Mouse (Mus musculus) lung, embryonic 16.5 days (tissue): ENCODE measurements at regions not wholly inside any gene's neighbourhood (a gene's known extent, or its start where the extent isn't known, plus 50 kb on each side); places are given as distances from the start of the nearest gene placed in this dataset.

Experiments used
- ATAC-seq: fragments of 200-750 bp; cut with Nextera tagmentation; 2 replicates; pipeline ENCODE4 v1.8.0; 2017; ENCODE audit warnings: low read depth, mild to moderate bottlenecking, moderate library complexity
- H3K27ac ChIP-seq: fragments of 300-500 bp; sonication (generic); 2 replicates; pipeline ENCODE4 v1.5.1; 2014; ENCODE audit warnings: mild to moderate bottlenecking, control low read depth, low read length
- H3K27me3 ChIP-seq: fragments of 300-500 bp; sonication (generic); 2 replicates; pipeline ENCODE4 v1.6.1; 2014; ENCODE audit warnings: low read depth, low read length, mixed read lengths; ENCODE audit not compliant: control insufficient read depth, insufficient read depth
- H3K36me3 ChIP-seq: fragments of 300-500 bp; sonication (generic); 2 replicates; pipeline ENCODE4 v1.6.1; 2014; ENCODE audit warnings: low read length; ENCODE audit not compliant: control insufficient read depth, insufficient read depth
- H3K4me1 ChIP-seq: fragments of 300-500 bp; sonication (generic); replicated peaks from 2 replicates; pipeline ENCODE4 v1.6.1; 2014; ENCODE audit warnings: low read length, mixed read lengths; ENCODE audit not compliant: control insufficient read depth, insufficient read depth
- H3K4me2 ChIP-seq: fragments of 300-500 bp; sonication (generic); 2 replicates; pipeline ENCODE4 v1.6.1; 2014; ENCODE audit warnings: low read depth, low read length, control low read depth
- H3K4me3 ChIP-seq: fragments of 300-500 bp; sonication (generic); 2 replicates; pipeline ENCODE4 v1.5.1; 2014; ENCODE audit warnings: mild to moderate bottlenecking, low read length, control low read depth
- H3K9ac ChIP-seq: fragments of 300-500 bp; sonication (generic); 2 replicates; pipeline ENCODE4 v1.6.1; 2014; ENCODE audit warnings: low read length, control low read depth
- H3K9me3 ChIP-seq: fragments of 300-500 bp; sonication (generic); 2 replicates; pipeline ENCODE4 v1.6.1; 2016; ENCODE audit warnings: low read length; ENCODE audit not compliant: control insufficient read depth
- WGBS: fragments of 180-500 bp; shearing (Covaris S2); extraction: QIAGEN DNeasy Blood & Tissue Kit; methylation state at CpG from one replicate; pipeline ENCODE4 v1.1.7; 2014; 5-methylcytosine and 5-hydroxymethylcytosine counted together

DNA sequence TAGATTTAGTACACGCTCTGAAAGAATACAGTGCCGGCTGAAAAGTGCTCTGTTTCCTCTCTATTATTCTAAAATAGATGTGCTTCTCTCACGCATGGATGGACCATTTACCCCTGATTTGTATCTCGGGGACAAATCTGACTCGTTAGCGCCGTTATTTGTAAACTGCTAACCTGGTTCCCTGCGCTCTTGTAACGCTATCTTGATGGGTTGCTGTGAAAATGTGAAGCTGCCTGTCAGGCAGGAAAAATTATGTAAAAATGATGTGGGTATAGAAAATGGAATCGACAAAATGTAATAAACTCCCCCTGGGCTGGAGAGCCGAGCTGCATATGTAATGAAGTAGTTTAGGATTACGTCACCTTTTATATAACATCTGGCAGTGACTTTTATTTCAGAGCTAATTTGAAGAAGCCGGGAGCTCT, 59.4 kb upstream of the Slc30a5 start:
- no peak for ATAC-seq

GRCm38 (mm10) chr13:100892204-100892603, 59.0 kb upstream of the Slc30a5 start:
- H3K27me3 ChIP-seq = no peaks in the 10 kb centered on the region
- peak overlapping the region; percentile 25 for H3K4me2 ChIP-seq
- peak; percentile 62; the same call in 1 of the 2 replicates for ATAC-seq
- WGBS = 16% methylated on average over 13 of the region's 13 CpGs
- H3K36me3 ChIP-seq = no peaks in the 10 kb centered on the region
- no peak overlapping the region for H3K27ac ChIP-seq
- H3K9me3 ChIP-seq = no peaks in the 10 kb centered on the region
- H3K4me3 ChIP-seq = peak overlapping the region; percentile 18; the same call in 1 of the 2 replicates
- H3K4me1 ChIP-seq = no peaks in the 10 kb centered on the region
- no peak overlapping the region for H3K9ac ChIP-seq

More for the DNA sequence above, 59.4 kb upstream of the Slc30a5 start:
- WGBS = 52% methylated on average over 13 of the region's 13 CpGs
- peak overlapping the region; percentile 25 for H3K4me2 ChIP-seq
- H3K4me3 ChIP-seq = peak overlapping the region; percentile 18
- no peaks in the 10 kb centered on the region for H3K4me1 ChIP-seq
- H3K9me3 ChIP-seq = no peaks in the 10 kb centered on the region
- no peak overlapping the region for H3K9ac ChIP-seq
- H3K27ac ChIP-seq = no peak overlapping the region
- no peaks in the 10 kb centered on the region for H3K27me3 ChIP-seq
- no peaks in the 10 kb centered on the region for H3K36me3 ChIP-seq

DNA sequence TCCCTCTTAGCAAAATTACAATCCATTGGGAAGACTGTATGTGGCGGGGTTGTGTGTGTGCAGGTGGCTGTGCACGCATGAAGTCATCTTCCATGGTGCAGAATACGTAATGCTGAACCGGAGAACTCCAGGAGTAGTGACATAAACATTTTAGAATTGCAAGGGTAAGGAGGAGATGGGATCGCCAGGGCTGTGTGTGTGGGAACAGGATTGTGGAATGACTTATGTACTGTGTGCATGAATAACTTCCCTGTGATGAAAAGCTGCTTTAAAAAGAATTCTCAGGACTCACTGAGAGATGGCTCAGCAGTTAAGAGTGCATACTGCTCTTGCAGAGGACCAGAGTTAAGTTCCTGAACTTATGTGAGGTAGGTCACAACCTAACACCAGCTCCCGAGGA, 57.2 kb upstream of the Slc30a5 start:
- Histone ChIP-seq H3K4me1 (no peaks in the 10 kb centered on the region), H3K27ac (no peak overlapping the region), H3K9ac (no peak overlapping the region), H3K4me2 (no peak overlapping the region), H3K36me3 (no peaks in the 10 kb centered on the region), H3K9me3 (no peaks in the 10 kb centered on the region), H3K27me3 (no peaks in the 10 kb centered on the region), H3K4me3 (no peak overlapping the region)
- WGBS = 67% methylated on average over 6 of the region's 6 CpGs
- no peak for ATAC-seq

- Histone ChIP-seq H3K4me3 (no peak overlapping the region), H3K4me2 (no peak overlapping the region), H3K27ac (no peak overlapping the region), H3K27me3 (no peaks in the 10 kb centered on the region), H3K4me1 (no peaks in the 10 kb centered on the region), H3K9ac (no peak overlapping the region), H3K36me3 (no peaks in the 10 kb centered on the region), H3K9me3 (no peaks in the 10 kb centered on the region)
- no peak for ATAC-seq
- WGBS = 85% methylated on average over 5 of the region's 5 CpGs
Observed at GRCm38 (mm10) chr13:100888481-100888880, 55.3 kb upstream of the Slc30a5 start.

DNA sequence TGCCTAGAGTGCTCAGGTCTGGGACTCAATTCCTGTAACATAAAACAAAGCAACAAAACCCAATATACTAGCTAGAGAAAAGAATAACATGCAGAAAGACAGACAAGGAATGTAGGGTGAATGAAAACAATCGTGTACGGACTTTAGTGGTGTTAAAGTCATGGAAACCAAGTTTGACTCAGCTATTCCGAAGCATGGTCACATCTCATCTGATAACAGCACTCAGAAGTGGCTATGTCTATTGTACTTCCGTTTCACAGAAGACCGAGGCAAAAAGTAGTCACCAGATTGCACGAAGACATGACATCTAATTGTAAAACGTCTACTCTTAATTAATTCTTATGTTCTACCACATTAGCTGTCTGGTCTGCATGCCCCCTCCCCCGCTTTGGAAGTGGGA, 50.5 kb upstream of the Slc30a5 start:
- no peaks in the 10 kb centered on the region for H3K4me1 ChIP-seq
- no peak overlapping the region for H3K9ac ChIP-seq
- no peak for ATAC-seq
- no peak overlapping the region for H3K4me3 ChIP-seq
- H3K27ac ChIP-seq = no peak overlapping the region
- no peaks in the 10 kb centered on the region for H3K27me3 ChIP-seq
- H3K4me2 ChIP-seq = no peak overlapping the region
- H3K9me3 ChIP-seq = no peaks in the 10 kb centered on the region
- whole genome bisulfite sequencing = 74% methylated on average over 8 of the region's 8 CpGs
- no peaks in the 10 kb centered on the region for H3K36me3 ChIP-seq
